Mouse (Mus musculus) limb, embryonic 10.5 days (tissue): Measurements from ENCODE around the gene Clasp2. TPM values are rescaled to one million over a fixed set of nuclear protein-coding genes. Genes with fewer than 3 reads are reported as not detected.
"Not testable (repeated sequence)": the region's sequence is repeated elsewhere in the genome, so short reads cannot be mapped to it uniquely, and the experiment has no call there.

ENCODE experiments used
- DNase-seq: peaks from one replicate; pipeline ENCODE4 v3.0.0-alpha.2; 2017; ENCODE audit warnings: low spot score
- H3K27ac ChIP-seq: fragments of 300-500 bp; sonication (generic); 2 replicates; pipeline ENCODE4 v1.5.1; 2016; ENCODE audit warnings: mild to moderate bottlenecking
- H3K27me3 ChIP-seq: fragments of 300-500 bp; sonication (generic); 2 replicates; pipeline ENCODE4 v1.6.1; 2016; ENCODE audit warnings: low read depth, mild to moderate bottlenecking; ENCODE audit not compliant: poor library complexity, severe bottlenecking
- H3K36me3 ChIP-seq: fragments of 300-500 bp; sonication (generic); 2 replicates; pipeline ENCODE4 v1.6.1; 2016; ENCODE audit warnings: mild to moderate bottlenecking, moderate library complexity
- H3K4me1 ChIP-seq: fragments of 300-500 bp; sonication (generic); 2 replicates; pipeline ENCODE4 v1.6.1; 2016
- H3K4me3 ChIP-seq: fragments of 300-500 bp; sonication (generic); 2 replicates; pipeline ENCODE4 v1.5.1; 2016; ENCODE audit warnings: mild to moderate bottlenecking, moderate library complexity
- H3K9me3 ChIP-seq: fragments of 300-500 bp; sonication (generic); replicated peaks from 2 replicates; pipeline ENCODE4 v1.6.1; 2016; ENCODE audit warnings: mild to moderate bottlenecking
- WGBS: fragments of 180-500 bp; shearing (Covaris S2); methylation state at CpG from one replicate; pipeline ENCODE4 v1.1.7; 2016; 5-methylcytosine and 5-hydroxymethylcytosine counted together
- polyA plus RNA-seq: library from polyadenylated mRNA; unstranded; fragments of >200 nt; fragmentation: Nextera tagmentation; extraction: Ambion mirVana; gene quantifications from 2 replicates; pipeline ENCODE4 v1.2.1, GENCODE M21; 2016

The Clasp2 gene
- polyA plus RNA-seq, result 29.5 and 31.7 TPM in 2 replicates

- Histone ChIP-seq H3K27me3 (no peaks in the 10 kb centered on the region), H3K4me3 (peak within 1 kb of the TSS; percentile 96), H3K4me1 (peaks cover 17% of the 10 kb centered on the region), H3K27ac (peak within 1 kb of the TSS; percentile 95), H3K36me3 (no peaks in the 10 kb centered on the region), H3K9me3 (no peaks in the 10 kb centered on the region)
- DNase-seq, result peak; percentile 87
- under 1% methylated on average over 63 of the region's 63 CpGs for WGBS
Measured at GRCm38 (mm10) chr9:113741108-113741636, at the start of gene Clasp2. TSS of gene Clasp2 (plus strand) at chr9:113741473.

GRCm38 (mm10) chr9:113701441-113702160 is 39.7 kb upstream of the Clasp2 start:
- 90% methylated on average over 5 of the region's 5 CpGs for WGBS

DNA sequence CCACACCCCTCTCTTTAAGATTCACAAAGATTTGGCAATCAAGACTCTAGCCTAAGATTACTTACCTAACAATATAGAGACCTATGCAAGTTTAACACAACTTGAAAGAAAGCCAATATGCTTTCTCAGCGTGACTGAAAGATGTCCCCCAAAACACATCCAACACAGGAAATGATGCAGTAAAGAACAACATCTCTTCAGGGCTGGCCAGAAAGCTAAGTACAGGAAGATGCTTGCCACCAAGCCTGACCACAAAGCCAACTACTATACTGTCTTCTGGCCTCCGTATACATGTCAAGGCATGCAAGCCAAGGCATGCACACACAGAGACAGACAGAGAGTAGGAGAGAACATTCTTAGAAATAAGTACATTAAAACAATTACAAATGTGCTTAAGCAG is 35.2 kb upstream of the Clasp2 start:
- H3K4me3 ChIP-seq, result peak overlapping the region; percentile 95
- 80% methylated on average over 2 of the region's 2 CpGs for WGBS
- H3K9me3 ChIP-seq, result no peaks in the 10 kb centered on the region
- no peak for DNase-seq
- H3K27me3 ChIP-seq, result no peaks in the 10 kb centered on the region
- H3K36me3 ChIP-seq, result no peaks in the 10 kb centered on the region; the same call in 1 of the 2 replicates
- H3K27ac ChIP-seq, result no peak overlapping the region
- peaks cover 19% of the 10 kb centered on the region for H3K4me1 ChIP-seq

More at GRCm38 (mm10) chr9:113701441-113702160, 39.7 kb upstream of the Clasp2 start:
- no peaks in the 10 kb centered on the region for H3K9me3 ChIP-seq
- peaks cover 9% of the 10 kb centered on the region for H3K4me1 ChIP-seq
- H3K36me3 ChIP-seq, result peaks cover 25% of the 10 kb centered on the region
- H3K27ac ChIP-seq, result no peak overlapping the region
- no peak overlapping the region for H3K4me3 ChIP-seq
- no peaks in the 10 kb centered on the region for H3K27me3 ChIP-seq
- DNase-seq, result no peak

- H3K4me3 ChIP-seq, result peak overlapping the region; percentile 95
- no peaks in the 10 kb centered on the region for H3K27me3 ChIP-seq
- 73% methylated on average over 9 of the region's 9 CpGs for WGBS
- peaks cover 19% of the 10 kb centered on the region for H3K4me1 ChIP-seq
- no peaks in the 10 kb centered on the region for H3K9me3 ChIP-seq
- no peak overlapping the region for H3K27ac ChIP-seq
- no peak for DNase-seq
- no peaks in the 10 kb centered on the region; the same call in 1 of the 2 replicates for H3K36me3 ChIP-seq
Measured at GRCm38 (mm10) chr9:113706841-113707240, 34.4 kb upstream of the Clasp2 start.

GRCm38 (mm10) chr9:113707481-113708360 is 33.6 kb upstream of the Clasp2 start, which contains the start of gene Pdcd6ip:
TSS of gene Pdcd6ip (minus strand) at chr9:113708259.
- no peaks in the 10 kb centered on the region; the same call in 1 of the 2 replicates for H3K36me3 ChIP-seq
- peaks cover 19% of the 10 kb centered on the region for H3K4me1 ChIP-seq
- H3K27ac ChIP-seq, result peak within 1 kb of the TSS; percentile 94
- peak within 1 kb of the TSS; percentile 95 for H3K4me3 ChIP-seq
- WGBS, result 2% methylated on average over 77 of the region's 77 CpGs
- no peaks in the 10 kb centered on the region for H3K27me3 ChIP-seq
- peak; percentile 95 for DNase-seq
- no peaks in the 10 kb centered on the region for H3K9me3 ChIP-seq

DNA sequence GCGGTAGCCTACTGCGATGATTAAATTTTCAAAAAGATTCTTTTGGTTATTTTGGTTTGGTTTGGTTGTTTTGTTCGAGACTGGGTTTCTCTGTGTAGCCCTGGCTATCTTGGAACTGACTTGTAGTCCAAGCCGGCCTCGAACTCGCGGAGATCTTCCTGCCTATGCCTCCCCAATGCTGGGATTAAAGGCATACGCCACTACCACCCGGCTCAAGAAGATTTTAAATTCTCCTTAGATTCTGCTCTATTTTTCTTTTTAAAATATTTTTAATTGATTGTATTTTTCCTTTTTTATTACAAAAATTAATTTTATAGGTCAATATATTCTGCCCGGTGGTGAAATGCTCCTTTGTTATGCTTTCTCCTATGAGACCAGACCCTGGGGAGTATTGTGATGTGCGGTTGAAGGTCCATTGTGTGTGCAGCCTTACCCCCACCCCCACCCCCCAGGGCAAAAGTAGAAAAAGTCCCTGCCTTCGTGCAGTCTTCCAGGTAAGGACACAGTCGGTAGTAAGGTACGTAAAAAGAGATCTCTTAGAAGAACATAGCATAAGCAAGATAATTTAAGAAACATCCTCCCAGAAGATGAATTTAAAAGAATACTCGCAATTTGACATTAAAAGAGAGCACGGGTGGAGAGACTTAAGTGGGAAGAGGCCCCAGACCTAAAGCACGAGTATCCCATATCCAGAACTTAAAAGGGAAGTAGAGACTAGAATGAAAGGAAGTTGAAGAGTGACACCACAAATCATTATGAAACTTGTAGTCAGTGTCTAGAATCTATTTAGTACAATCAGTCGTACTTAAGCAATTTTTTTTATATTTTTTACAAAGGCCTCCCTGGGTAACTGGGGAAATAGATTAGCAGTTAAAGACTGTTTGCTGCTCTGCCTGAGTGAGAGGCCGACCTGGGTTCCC is 32.7 kb upstream of the Clasp2 start:
- 60% methylated on average over 19 of the region's 19 CpGs for WGBS
- H3K9me3 ChIP-seq, result no peaks in the 10 kb centered on the region
- no peaks in the 10 kb centered on the region for H3K27me3 ChIP-seq
- H3K36me3 ChIP-seq, result no peaks in the 10 kb centered on the region; the same call in 1 of the 2 replicates
- peaks cover 19% of the 10 kb centered on the region for H3K4me1 ChIP-seq
- DNase-seq, result no peak
- H3K4me3 ChIP-seq, result peak overlapping the region; percentile 95
- peak overlapping the region; percentile 94 for H3K27ac ChIP-seq

DNA sequence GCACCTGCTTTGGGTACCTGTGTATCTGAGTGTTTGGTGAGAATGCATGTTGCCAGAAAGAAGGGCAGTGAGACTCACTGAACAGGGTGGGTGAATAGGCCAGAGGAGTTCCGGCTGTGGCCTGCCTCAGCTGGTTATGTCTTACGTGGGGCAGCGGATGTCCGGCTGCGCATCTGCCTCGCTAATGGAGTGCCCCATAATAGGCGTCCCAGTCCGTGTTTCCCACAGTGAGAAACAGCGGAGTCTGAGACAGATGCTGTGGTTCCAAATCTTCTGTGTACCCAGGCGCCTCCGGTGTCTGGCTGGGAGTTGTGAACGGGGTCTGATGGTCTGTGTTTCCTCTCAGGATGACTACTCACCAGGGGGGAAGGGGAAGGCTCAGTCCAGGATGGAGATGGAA is 30.4 kb upstream of the Clasp2 start:
- 83% methylated on average over 12 of the region's 12 CpGs for WGBS

GRCm38 (mm10) chr9:113719063-113719462 is 22.2 kb upstream of the Clasp2 start:
- DNase-seq, result no peak
- Histone ChIP-seq H3K9me3 (no peaks in the 10 kb centered on the region), H3K4me1 (no peaks in the 10 kb centered on the region), H3K27me3 (no peaks in the 10 kb centered on the region), H3K27ac (no peak overlapping the region), H3K4me3 (no peak overlapping the region), H3K36me3 (no peaks in the 10 kb centered on the region)
- WGBS, result 47% methylated on average over 5 of the region's 5 CpGs

More for the DNA sequence above, 30.4 kb upstream of the Clasp2 start:
- H3K27ac ChIP-seq, result no peak overlapping the region
- H3K4me1 ChIP-seq, result peaks cover 17% of the 10 kb centered on the region
- no peaks in the 10 kb centered on the region for H3K27me3 ChIP-seq
- no peak for DNase-seq
- H3K4me3 ChIP-seq, result no peak overlapping the region
- no peaks in the 10 kb centered on the region for H3K9me3 ChIP-seq
- H3K36me3 ChIP-seq, result no peaks in the 10 kb centered on the region

DNA sequence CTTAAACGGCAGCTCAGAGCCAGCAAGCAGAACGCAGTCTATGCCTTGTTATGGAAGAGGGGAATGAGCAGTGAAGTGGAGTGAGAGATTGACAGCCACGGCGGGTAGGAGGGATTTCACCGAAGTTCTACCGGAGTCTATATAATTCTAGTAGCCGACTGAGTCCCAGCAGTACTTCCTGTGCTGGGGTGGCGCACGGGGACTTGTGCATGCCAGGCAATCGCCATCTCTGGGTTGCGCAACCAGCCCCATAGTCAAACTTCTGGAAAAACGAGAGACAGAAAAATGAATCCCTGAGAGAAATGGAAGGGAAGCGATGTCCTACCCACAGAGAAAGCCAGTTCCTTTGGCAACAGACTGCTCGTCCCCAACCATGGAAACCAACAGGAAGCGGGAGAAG is 16.6 kb upstream of the Clasp2 start:
- Histone ChIP-seq H3K27me3 (no peaks in the 10 kb centered on the region), H3K27ac (no peak overlapping the region), H3K4me3 (no peak overlapping the region), H3K4me1 (no peaks in the 10 kb centered on the region), H3K9me3 (no peaks in the 10 kb centered on the region), H3K36me3 (no peaks in the 10 kb centered on the region)
- WGBS, result 86% methylated on average over 15 of the region's 15 CpGs
- no peak for DNase-seq

GRCm38 (mm10) chr9:113725609-113726008 is 15.7 kb upstream of the Clasp2 start:
- H3K4me3 ChIP-seq, H3K9me3 ChIP-seq, DNase-seq, H3K36me3 ChIP-seq, H3K4me1 ChIP-seq, H3K27me3 ChIP-seq, H3K27ac ChIP-seq: not testable (repeated sequence)
- 86% methylated on average over 5 of the region's 5 CpGs for WGBS

- WGBS, result 62% methylated on average over 3 of the region's 3 CpGs
- Histone ChIP-seq H3K4me3 (no peak overlapping the region), H3K27ac (no peak overlapping the region)
Measured at GRCm38 (mm10) chr9:113726131-113726530, 15.1 kb upstream of the Clasp2 start.

More at GRCm38 (mm10) chr9:113726131-113726530, 15.1 kb upstream of the Clasp2 start:
- DNase-seq, result no peak
- Histone ChIP-seq H3K27me3 (no peaks in the 10 kb centered on the region), H3K36me3 (no peaks in the 10 kb centered on the region), H3K9me3 (no peaks in the 10 kb centered on the region), H3K4me1 (no peaks in the 10 kb centered on the region)
